Mouse (Mus musculus): Measurements from ENCODE around the gene Ccar1. TPM values are rescaled to one million over a fixed set of nuclear protein-coding genes. Genes with fewer than 3 reads are reported as not detected.
"Not testable (repeated sequence)": the region's sequence is repeated elsewhere in the genome, so short reads cannot be mapped to it uniquely, and the experiment has no call there.

Ccar1 gene
- polyA plus RNA-seq, 1 experiment from 2014 or later: 153 TPM

GRCm38 (mm10) chr10:62720574-62720973 lies 71.5 kb downstream of the Ccar1 start:
- not testable (repeated sequence) for H3K27ac ChIP-seq; H3K4me2 ChIP-seq; H3K9me3 ChIP-seq (replicated peaks); H3K4me3 ChIP-seq (replicated peaks); ATAC-seq (replicated peaks; ENCODE audit: low FRiP score); H3K9ac ChIP-seq; H3K36me3 ChIP-seq
- Histone ChIP-seq H3K27me3 (peaks cover 18% of the 10 kb centered on the region; the same call in 1 of the 2 replicates), H3K4me1 (peaks cover 13% of the 10 kb centered on the region)
- 89% methylated on average over 8 of the region's 8 CpGs for WGBS

- 48% methylated on average over 10 of the region's 10 CpGs for WGBS
- no peak overlapping the region for H3K27ac ChIP-seq
- peaks cover 7% of the 10 kb centered on the region; the same call in 1 of the 2 replicates for H3K4me1 ChIP-seq
Measured at GRCm38 (mm10) chr10:62713457-62713856, 78.6 kb downstream of the Ccar1 start.

GRCm38 (mm10) chr10:62703579-62703978 lies 88.5 kb downstream of the Ccar1 start:
- no peak overlapping the region for H3K4me3 ChIP-seq (replicated peaks)
- H3K4me2 ChIP-seq: no peak overlapping the region
- no peaks in the 10 kb centered on the region for H3K9me3 ChIP-seq (replicated peaks)
- H3K9ac ChIP-seq: no peak overlapping the region
- no peaks in the 10 kb centered on the region for H3K4me1 ChIP-seq
- H3K27me3 ChIP-seq: no peaks in the 10 kb centered on the region
- H3K36me3 ChIP-seq: no peaks in the 10 kb centered on the region
- no peak overlapping the region for H3K27ac ChIP-seq
- ATAC-seq (replicated peaks; ENCODE audit: low FRiP score): no peak
- WGBS: 72% methylated on average over 4 of the region's 4 CpGs

More at GRCm38 (mm10) chr10:62713457-62713856, 78.6 kb downstream of the Ccar1 start:
- H3K9me3 ChIP-seq (replicated peaks): no peaks in the 10 kb centered on the region
- no peak overlapping the region for H3K4me2 ChIP-seq
- no peak overlapping the region for H3K9ac ChIP-seq
- ATAC-seq (replicated peaks; ENCODE audit: low FRiP score): 0 out of 2 replicates have a peak, but pooled peaks have one; percentile 46
- no peaks in the 10 kb centered on the region for H3K36me3 ChIP-seq
- no peak overlapping the region for H3K4me3 ChIP-seq (replicated peaks)
- no peaks in the 10 kb centered on the region for H3K27me3 ChIP-seq

GRCm38 (mm10) chr10:62702436-62702835 lies 89.7 kb downstream of the Ccar1 start:
- Histone ChIP-seq H3K4me2 (no peak overlapping the region), H3K4me3 (replicated peaks) (no peak overlapping the region), H3K27ac (no peak overlapping the region), H3K27me3 (no peaks in the 10 kb centered on the region), H3K36me3 (no peaks in the 10 kb centered on the region), H3K9ac (no peak overlapping the region), H3K4me1 (no peaks in the 10 kb centered on the region), H3K9me3 (replicated peaks) (no peaks in the 10 kb centered on the region)
- no peak for ATAC-seq (replicated peaks; ENCODE audit: low FRiP score)
- WGBS: 86% methylated on average over 4 of the region's 4 CpGs

Other genes with a start within 250 kb of the Ccar1 start
- 34.0 and 35.2 TPM in 2 replicates for gene Kif1bp, start 213.8 kb downstream of the Ccar1 start, polyA plus RNA-seq (2015; fragmentation: Nextera tagmentation; extraction: Ambion mirVana)
- 24.2 and 24.6 TPM in 2 replicates for gene Ddx21, start 190.0 kb downstream of the Ccar1 start, polyA plus RNA-seq (2015; fragmentation: Nextera tagmentation; extraction: Ambion mirVana)
- gene Ddx50, start 141.1 kb downstream of the Ccar1 start, polyA plus RNA-seq (2015; fragmentation: Nextera tagmentation; extraction: Ambion mirVana): 122 and 126 TPM in 2 replicates
- gene Stox1, start 66.2 kb downstream of the Ccar1 start, polyA plus RNA-seq (2015; fragmentation: Nextera tagmentation; extraction: Ambion mirVana): 2.0 and 2.4 TPM in 2 replicates
- 28.5 and 32.9 TPM in 2 replicates for gene Tet1, start 116.7 kb upstream of the Ccar1 start, polyA plus RNA-seq (2015; fragmentation: Nextera tagmentation; extraction: Ambion mirVana)
- gene Slc25a16, start 128.3 kb upstream of the Ccar1 start, polyA plus RNA-seq (2015; fragmentation: Nextera tagmentation; extraction: Ambion mirVana): 15.0 and 15.8 TPM in 2 replicates
- 20.8 and 22.2 TPM in 2 replicates for gene Dna2, start 154.7 kb upstream of the Ccar1 start, polyA plus RNA-seq (2015; fragmentation: Nextera tagmentation; extraction: Ambion mirVana)
- gene Rufy2, start 187.9 kb upstream of the Ccar1 start, polyA plus RNA-seq (2015; fragmentation: Nextera tagmentation; extraction: Ambion mirVana): 25.8 and 26.6 TPM in 2 replicates
- gene Hnrnph3, start 231.9 kb upstream of the Ccar1 start, polyA plus RNA-seq (2015; fragmentation: Nextera tagmentation; extraction: Ambion mirVana): 124 and 125 TPM in 2 replicates
- gene Pbld2, start 232.0 kb upstream of the Ccar1 start, polyA plus RNA-seq (2015; fragmentation: Nextera tagmentation; extraction: Ambion mirVana): 4.0 and 4.4 TPM in 2 replicates